14 mouse cellular contexts compared by ENCODE assay signal in the genomic region with DNA sequence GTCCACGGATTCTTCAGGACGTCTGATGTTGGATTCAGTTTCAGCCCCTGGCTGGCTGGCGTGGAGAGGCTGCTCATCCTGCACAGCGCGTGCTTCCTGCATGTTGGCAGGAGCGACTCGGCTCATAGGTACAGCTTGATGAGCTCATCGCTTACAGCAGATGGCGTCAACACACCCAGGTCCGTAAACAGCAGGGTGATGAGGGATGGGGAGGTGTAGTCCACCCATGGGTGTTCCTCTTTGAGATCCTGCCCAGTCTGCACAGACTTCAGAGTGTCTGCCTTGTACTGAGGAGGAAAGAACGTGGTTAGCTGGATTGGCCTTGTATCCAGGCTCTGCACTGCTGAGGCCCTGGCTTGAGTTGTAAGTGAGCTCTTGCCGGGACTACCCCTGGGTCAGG. TPM values are rescaled to one million over a fixed set of nuclear protein-coding genes. Genes with fewer than 3 reads are reported as not detected.
DNase-seq lines count a peak whose midpoint lies in the region; TF ChIP-seq lines count a peak whose summit lies in the region.
"Had no signal": no experiment of that assay in that cellular context is flagged by ENCODE, and none has a peak within 500 bp of the region (broad histone marks: within the 10 kb centered on the region; RNA-seq: fewer than 3 reads in every experiment).

No protein-coding gene starts in this region.

- intact Hi-C loops in left cerebral cortex, postnatal 36 days (cut with DNase I), result no loop called here

- TF ChIP-seq CTCF in layer of hippocampus, adult 2 months (conservative IDR thresholded peaks at IDR 0.05), result no peak

- H3K4me3 ChIP-seq in layer of hippocampus, adult 2 months, result no peak overlapping the region
- H3K4me3 ChIP-seq: erythroblast, embryonic 14.5 days; heart, embryonic 13.5 days; hindbrain, embryonic 13.5 days; limb, embryonic 10.5 days had no signal

- H3K27ac ChIP-seq in layer of hippocampus, adult 2 months, result peak overlapping the region; percentile 75
- H3K27ac ChIP-seq: heart, embryonic 13.5 days; hindbrain, embryonic 13.5 days; limb, embryonic 10.5 days had no signal

- peak; percentile 77 for DNase-seq in brain, adult 2 months (ENCODE audit: low read depth, low spot score)
- peak; percentile 50 for DNase-seq in cerebellum, adult 8-10 months
- peak; percentile 67 to 83 for DNase-seq in layer of hippocampus, adult 2 months (ENCODE audit: low spot score in 2 of 2)
- peak; percentile 59 to 77 for DNase-seq in left cerebral cortex, postnatal 36 days (ENCODE audit: low spot score in 2 of 2)
- no peak for DNase-seq in kidney, postnatal 4 days
- no peak for DNase-seq in adrenal gland, postnatal 36 days
- no peak for DNase-seq in thymus, postnatal 4 days
- DNase-seq: adrenal gland, postnatal 14 days; kidney, adult 8-10 months; thymus, postnatal 25 days had no signal

RNA-seq across cellular contexts. Expression of a gene that starts 7.9 kb away (rescaled TPM):
- 10 to 100 TPM; 36.7 to 36.8 TPM for total RNA-seq in layer of hippocampus, adult 2 months (2021)
- total RNA-seq in left cerebral cortex, postnatal 36 days (2021), result 10 to 100 TPM; 37.6 to 37.9 TPM
- total RNA-seq in adrenal gland, postnatal 36 days (2021), result 10 to 100 TPM; 43.6 to 55.3 TPM

RNA-seq across cellular contexts. Expression of a gene that starts 7.9 kb away (rescaled TPM):
- 10 to 100 TPM; 31.7 to 35.7 TPM for total RNA-seq in layer of hippocampus, adult 2 months (2021)
- total RNA-seq in left cerebral cortex, postnatal 36 days (2021), result 10 to 100 TPM; 26.7 to 32.8 TPM
- total RNA-seq in adrenal gland, postnatal 36 days (2021), result 10 to 100 TPM; 40.4 to 44.2 TPM

RNA-seq across cellular contexts. Expression of a gene that starts 18.4 kb away (rescaled TPM):
- 10 to 100 TPM; 27.4 to 32.6 TPM for total RNA-seq in layer of hippocampus, adult 2 months (2021)
- 10 to 100 TPM; 23.9 to 31.0 TPM for total RNA-seq in left cerebral cortex, postnatal 36 days (2021)
- total RNA-seq in adrenal gland, postnatal 36 days (2021), result 10 to 100 TPM; 11.8 to 13.2 TPM

RNA-seq across cellular contexts. Expression of a gene that starts 30.6 kb away (rescaled TPM):
- 10 to 100 TPM; 97.4 to 99.3 TPM for total RNA-seq in layer of hippocampus, adult 2 months (2021)
- 10 to 100 TPM; 97.9 to 98.5 TPM for total RNA-seq in left cerebral cortex, postnatal 36 days (2021)
- total RNA-seq in adrenal gland, postnatal 36 days (2021), result 100 to 1,000 TPM; 226 to 241 TPM

RNA-seq across cellular contexts. Expression of a gene that starts 39.9 kb away (rescaled TPM):
- 10 to 100 TPM; 69.1 to 78.2 TPM for total RNA-seq in layer of hippocampus, adult 2 months (2021)
- 10 to 100 TPM; 65.9 to 97.7 TPM for total RNA-seq in left cerebral cortex, postnatal 36 days (2021)
- 10 to 100 TPM; 16.2 to 17.4 TPM for total RNA-seq in adrenal gland, postnatal 36 days (2021)

Comparison
In these comparisons a context has a peak if more than half of its experiments do, and no peak if none do; other contexts are left out.
1. DNase-seq: peak in brain, adult 2 months (single experiment), cerebellum, adult 8-10 months (single experiment), layer of hippocampus, adult 2 months (2 of 2) and left cerebral cortex, postnatal 36 days (2 of 2); none in kidney, postnatal 4 days (0 of 2), adrenal gland, postnatal 36 days (0 of 2) and thymus, postnatal 4 days (single experiment).